Mouse (Mus musculus): ENCODE data around the gene Slc9a9. TPM values are rescaled to one million over a fixed set of nuclear protein-coding genes. Genes with fewer than 3 reads are reported as not detected.

Gene Slc9a9
- polyA plus RNA-seq, 1 experiment from 2014 or later = 2.3 TPM

DNA sequence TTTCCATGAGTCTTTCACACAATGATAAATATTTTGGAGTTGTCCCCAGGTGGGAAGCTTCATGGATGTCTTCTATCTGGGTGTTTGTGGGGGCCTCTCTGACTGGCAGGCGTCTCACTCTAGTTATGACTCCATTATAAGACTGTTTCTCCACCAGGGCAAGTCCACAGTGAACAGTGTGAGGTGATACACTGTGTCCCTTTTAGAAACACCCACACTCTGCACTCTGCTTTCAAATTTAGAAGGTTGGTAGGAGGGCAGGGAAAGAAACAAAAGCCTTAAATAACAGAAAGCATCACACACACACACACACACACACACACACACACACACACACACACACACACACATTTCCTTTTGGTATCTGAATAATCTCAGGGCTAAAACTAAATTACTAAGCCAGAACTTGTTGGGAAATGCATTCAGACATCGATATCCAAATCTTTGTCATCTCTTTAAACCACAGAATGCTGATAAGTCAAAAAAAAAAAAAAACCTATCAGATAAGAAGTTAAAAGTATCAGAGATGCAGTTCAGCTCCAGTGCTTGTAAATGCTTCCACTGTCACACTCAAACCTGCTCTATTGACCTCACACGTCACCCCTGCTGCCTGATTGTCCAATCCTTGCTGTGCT is 8.4 kb downstream of the Slc9a9 start:
- Histone ChIP-seq H3K27ac (ENCODE audit: low read depth) (no peak overlapping the region), H3K4me3 (ENCODE audit: low read depth, low read length) (no peak overlapping the region), H3K9ac (replicated peaks) (no peak overlapping the region), H3K4me1 (ENCODE audit: insufficient read depth) (no peaks in the 10 kb centered on the region), H3K4me2 (ENCODE audit: low read depth, low read length) (no peak overlapping the region), H3K9me3 (ENCODE audit: low read length) (no peaks in the 10 kb centered on the region), H3K36me3 (replicated peaks; ENCODE audit: insufficient read depth, low read length) (no peaks in the 10 kb centered on the region), H3K27me3 (ENCODE audit: insufficient read depth, low read length) (no peaks in the 10 kb centered on the region)
- ATAC-seq = no peak
- no peak for DNase-seq
- WGBS (ENCODE audit: insufficient replicate concordance) = 70% methylated on average over 3 of the region's 3 CpGs
- no peak for TF ChIP-seq CTCF (IDR thresholded peaks at IDR 0.05; ENCODE audit: low read depth)
- no peak for TF ChIP-seq EP300 (IDR thresholded peaks at IDR 0.05; ENCODE audit: low read depth)

GRCm38 (mm10) chr9:94680468-94681094 is 10.9 kb downstream of the Slc9a9 start:
- no peak overlapping the region for H3K4me2 ChIP-seq (ENCODE audit: low read depth, low read length)
- TF ChIP-seq EP300 (IDR thresholded peaks at IDR 0.05; ENCODE audit: low read depth) (no peak), CTCF (IDR thresholded peaks at IDR 0.05; ENCODE audit: low read depth) (no peak)
- no peaks in the 10 kb centered on the region for H3K4me1 ChIP-seq (ENCODE audit: insufficient read depth)
- DNase-seq (no peak), ATAC-seq (no peak)
- no peak overlapping the region for H3K9ac ChIP-seq (replicated peaks)
- H3K27me3 ChIP-seq (ENCODE audit: insufficient read depth, low read length) = no peaks in the 10 kb centered on the region
- H3K4me3 ChIP-seq (ENCODE audit: low read depth, low read length) = no peak overlapping the region
- WGBS (ENCODE audit: insufficient replicate concordance) = 70% methylated on average over 18 of the region's 18 CpGs
- H3K9me3 ChIP-seq (ENCODE audit: low read length) = no peaks in the 10 kb centered on the region
- no peak overlapping the region for H3K27ac ChIP-seq (ENCODE audit: low read depth)
- no peaks in the 10 kb centered on the region for H3K36me3 ChIP-seq (replicated peaks; ENCODE audit: insufficient read depth, low read length)

GRCm38 (mm10) chr9:94681095-94681487 is 11.4 kb downstream of the Slc9a9 start:
- DNase-seq (no peak), ATAC-seq (no peak)
- H3K4me1 ChIP-seq (ENCODE audit: insufficient read depth) = no peaks in the 10 kb centered on the region
- no peaks in the 10 kb centered on the region for H3K36me3 ChIP-seq (replicated peaks; ENCODE audit: insufficient read depth, low read length)
- H3K27me3 ChIP-seq (ENCODE audit: insufficient read depth, low read length) = no peaks in the 10 kb centered on the region
- no peak overlapping the region for H3K9ac ChIP-seq (replicated peaks)
- 76% methylated on average over 8 of the region's 8 CpGs for WGBS (ENCODE audit: insufficient replicate concordance)
- H3K4me2 ChIP-seq (ENCODE audit: low read depth, low read length) = no peak overlapping the region
- H3K4me3 ChIP-seq (ENCODE audit: low read depth, low read length) = no peak overlapping the region
- H3K27ac ChIP-seq (ENCODE audit: low read depth) = no peak overlapping the region
- TF ChIP-seq EP300 (IDR thresholded peaks at IDR 0.05; ENCODE audit: low read depth) (no peak), CTCF (IDR thresholded peaks at IDR 0.05; ENCODE audit: low read depth) (no peak)
- H3K9me3 ChIP-seq (ENCODE audit: low read length) = no peaks in the 10 kb centered on the region

DNA sequence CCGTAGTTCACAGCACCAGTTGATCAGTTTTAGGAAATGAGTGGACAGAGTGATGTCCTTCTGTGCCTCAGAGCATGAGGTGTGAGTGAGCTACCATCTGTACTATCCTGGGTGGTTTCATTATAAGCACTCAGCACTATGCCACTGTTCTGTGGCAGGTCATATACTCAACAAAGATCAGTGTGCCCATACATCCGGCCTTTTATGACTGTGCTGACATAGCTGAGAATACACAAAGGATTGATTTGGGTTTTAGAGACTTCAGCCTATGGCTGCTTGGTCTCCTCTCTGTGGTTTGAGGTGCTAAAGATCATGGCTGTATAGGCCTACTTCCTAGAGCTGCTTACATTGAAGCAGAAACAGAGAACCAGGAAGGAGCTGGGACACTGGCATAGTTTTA is 12.6 kb downstream of the Slc9a9 start:
- Histone ChIP-seq H3K4me2 (ENCODE audit: low read depth, low read length) (no peak overlapping the region), H3K9ac (replicated peaks) (no peak overlapping the region), H3K4me3 (ENCODE audit: low read depth, low read length) (no peak overlapping the region), H3K36me3 (replicated peaks; ENCODE audit: insufficient read depth, low read length) (no peaks in the 10 kb centered on the region), H3K27ac (ENCODE audit: low read depth) (no peak overlapping the region), H3K9me3 (ENCODE audit: low read length) (no peaks in the 10 kb centered on the region), H3K27me3 (ENCODE audit: insufficient read depth, low read length) (no peaks in the 10 kb centered on the region), H3K4me1 (ENCODE audit: insufficient read depth) (no peaks in the 10 kb centered on the region)
- 87% methylated on average over 2 of the region's 2 CpGs for WGBS (ENCODE audit: insufficient replicate concordance)
- no peak for DNase-seq
- TF ChIP-seq EP300 (IDR thresholded peaks at IDR 0.05; ENCODE audit: low read depth) (no peak), CTCF (IDR thresholded peaks at IDR 0.05; ENCODE audit: low read depth) (no peak)
- no peak for ATAC-seq

- DNase-seq (no peak), ATAC-seq (no peak)
- no peak overlapping the region for H3K9ac ChIP-seq (replicated peaks)
- TF ChIP-seq CTCF (IDR thresholded peaks at IDR 0.05; ENCODE audit: low read depth) = no peak
- no peak for TF ChIP-seq EP300 (IDR thresholded peaks at IDR 0.05; ENCODE audit: low read depth)
- 86% methylated on average over 1 of the region's 1 CpGs for WGBS (ENCODE audit: insufficient replicate concordance)
- H3K27ac ChIP-seq (ENCODE audit: low read depth) = no peak overlapping the region
- no peak overlapping the region for H3K4me3 ChIP-seq (ENCODE audit: low read depth, low read length)
- no peaks in the 10 kb centered on the region for H3K9me3 ChIP-seq (ENCODE audit: low read length)
- H3K27me3 ChIP-seq (ENCODE audit: insufficient read depth, low read length) = no peaks in the 10 kb centered on the region
- no peak overlapping the region for H3K4me2 ChIP-seq (ENCODE audit: low read depth, low read length)
- no peaks in the 10 kb centered on the region for H3K4me1 ChIP-seq (ENCODE audit: insufficient read depth)
- H3K36me3 ChIP-seq (replicated peaks; ENCODE audit: insufficient read depth, low read length) = no peaks in the 10 kb centered on the region
Observed at GRCm38 (mm10) chr9:94685640-94686039, 15.9 kb downstream of the Slc9a9 start.

DNA sequence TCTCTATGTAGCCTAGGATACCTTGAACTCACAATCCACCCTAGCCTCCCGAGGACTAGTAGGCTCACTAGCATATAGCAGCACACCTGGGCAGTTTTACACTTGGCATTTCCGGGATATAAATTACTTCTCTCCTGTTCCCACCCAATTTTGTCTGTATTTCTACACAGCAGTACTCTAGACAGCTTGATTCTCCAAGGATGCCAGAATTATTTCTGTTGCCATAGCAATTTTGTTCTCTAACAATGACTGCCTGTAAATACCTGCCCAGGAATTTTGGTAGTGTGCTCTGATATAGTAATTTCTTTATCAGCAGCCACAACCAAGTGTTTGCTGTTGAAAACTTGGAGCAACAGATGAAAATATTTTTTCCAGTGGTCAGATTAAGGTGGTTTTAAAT is 16.7 kb downstream of the Slc9a9 start:
- ATAC-seq = no peak
- H3K9me3 ChIP-seq (ENCODE audit: low read length) = no peaks in the 10 kb centered on the region
- no peak overlapping the region for H3K27ac ChIP-seq (ENCODE audit: low read depth)
- H3K4me2 ChIP-seq (ENCODE audit: low read depth, low read length) = no peak overlapping the region
- no peak overlapping the region for H3K4me3 ChIP-seq (ENCODE audit: low read depth, low read length)
- DNase-seq = no peak
- peaks cover 4% of the 10 kb centered on the region; the same call in 1 of the 2 replicates for H3K4me1 ChIP-seq (ENCODE audit: insufficient read depth)
- no peaks in the 10 kb centered on the region for H3K36me3 ChIP-seq (replicated peaks; ENCODE audit: insufficient read depth, low read length)
- H3K27me3 ChIP-seq (ENCODE audit: insufficient read depth, low read length) = no peaks in the 10 kb centered on the region
- 85% methylated on average over 2 of the region's 2 CpGs for WGBS (ENCODE audit: insufficient replicate concordance)
- TF ChIP-seq EP300 (IDR thresholded peaks at IDR 0.05; ENCODE audit: low read depth) (no peak), CTCF (IDR thresholded peaks at IDR 0.05; ENCODE audit: low read depth) (no peak)
- no peak overlapping the region for H3K9ac ChIP-seq (replicated peaks)
